Mouse (Mus musculus) embryo, embryonic 10 days (tissue): ENCODE measurements around the gene Fkbp4.
A peak's percentile ranks its signal among the peaks of the same experiment; 100 is the strongest.

Experiments
- DNase-seq: peaks from one replicate; pipeline ENCODE4 v3.0.0-alpha.2; 2015; ENCODE audit warnings: low spot score

The Fkbp4 gene

DNA sequence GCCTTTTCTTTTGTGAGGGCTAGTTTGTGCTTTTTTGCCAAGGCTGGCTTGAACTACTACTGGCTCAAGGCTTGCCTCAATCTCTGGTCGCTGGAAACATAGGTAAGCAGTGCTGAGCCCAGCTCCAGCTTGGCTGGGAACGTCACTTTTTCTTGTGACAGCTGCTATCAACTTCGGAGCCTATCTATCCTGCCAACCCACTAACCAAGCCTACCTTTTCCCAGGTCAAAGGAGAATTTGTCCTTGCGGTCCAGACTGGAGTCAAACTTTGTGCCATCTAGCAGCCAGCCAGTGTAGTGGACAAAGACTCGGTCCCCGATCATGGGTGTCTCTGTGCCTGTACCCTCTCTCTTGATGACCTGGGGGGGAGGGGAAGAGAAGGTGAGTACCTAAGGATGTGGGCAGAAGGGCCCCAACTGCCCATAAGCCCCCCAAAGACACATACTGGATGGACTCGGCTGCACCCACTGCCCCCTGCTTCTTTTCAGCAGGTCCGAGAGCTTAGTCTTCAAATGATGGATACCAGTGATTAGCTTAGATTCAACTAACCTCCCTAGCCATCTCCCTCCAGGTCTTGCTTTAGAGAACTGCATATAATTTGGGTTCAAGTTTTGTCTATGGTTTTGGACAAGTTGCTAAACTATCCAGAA is 2.0 kb downstream of the Fkbp4 start:
- no peak for DNase-seq

DNA sequence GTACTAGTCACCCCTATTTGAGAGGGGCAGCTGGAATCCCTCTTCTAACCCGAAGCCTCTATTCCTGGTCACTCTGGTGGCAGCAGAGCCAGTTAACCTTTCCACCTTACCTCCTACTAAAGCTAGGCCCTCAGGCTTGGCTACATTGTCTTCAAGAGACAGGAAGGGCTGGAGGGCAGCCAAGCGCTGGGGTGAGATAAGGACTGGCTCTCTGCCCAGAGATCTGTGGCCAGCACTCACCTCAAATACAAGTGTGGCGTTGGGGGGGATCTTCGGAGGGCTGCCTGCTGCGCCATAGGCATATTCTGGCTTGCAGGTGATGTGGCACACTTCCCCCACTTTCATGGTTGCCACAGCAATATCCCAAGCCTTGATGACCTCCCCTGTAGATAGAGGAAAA is 3.0 kb downstream of the Fkbp4 start:
- DNase-seq: no peak

DNA sequence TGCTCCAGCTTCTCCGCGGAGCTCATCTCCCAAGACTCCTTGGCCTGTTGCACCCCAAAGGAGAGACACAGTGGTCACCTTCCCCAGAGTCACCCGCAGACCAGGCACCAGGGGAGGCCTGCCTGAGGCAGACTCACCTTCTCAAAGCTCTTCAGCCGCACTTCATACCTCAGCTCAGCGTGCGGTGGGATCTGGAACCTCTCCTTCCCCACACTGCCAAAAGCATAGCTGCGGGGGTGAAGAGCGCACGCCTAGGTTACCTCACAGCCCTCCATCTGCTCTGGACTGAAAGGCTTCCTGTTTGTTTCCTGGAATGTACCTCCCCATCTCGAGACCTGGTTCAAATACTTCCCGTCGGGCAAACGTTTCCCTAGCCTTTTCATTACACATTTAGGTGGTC is 4.9 kb downstream of the Fkbp4 start:
- DNase-seq: no peak

DNA sequence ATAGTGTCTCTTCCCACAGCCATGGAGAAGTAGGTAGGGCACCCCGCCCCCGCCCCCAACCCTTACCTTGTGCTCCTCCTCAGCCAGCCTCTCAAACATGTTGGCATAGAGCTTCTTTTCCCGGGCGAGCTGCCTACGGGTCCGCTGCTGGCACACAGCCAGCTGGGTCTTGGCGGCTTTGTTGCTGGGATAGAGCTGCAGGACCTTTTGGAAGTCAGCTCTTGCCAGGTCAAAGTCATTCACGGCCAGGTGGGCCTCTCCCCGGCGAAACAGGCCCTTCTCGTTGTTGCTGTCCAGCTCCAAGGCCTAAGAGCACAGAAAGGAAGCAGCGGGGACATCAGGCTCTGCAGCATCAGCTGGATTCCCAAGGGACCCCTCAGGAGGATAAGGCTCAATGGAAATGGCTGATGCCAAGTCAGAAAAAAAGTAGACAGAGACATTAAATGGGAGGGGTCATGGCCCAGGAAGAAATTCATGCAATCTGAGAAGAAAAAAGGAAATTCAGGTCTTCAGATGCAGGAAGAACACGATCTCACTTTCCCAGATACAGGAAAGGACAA is 6.0 kb downstream of the Fkbp4 start:
- no peak for DNase-seq

DNA sequence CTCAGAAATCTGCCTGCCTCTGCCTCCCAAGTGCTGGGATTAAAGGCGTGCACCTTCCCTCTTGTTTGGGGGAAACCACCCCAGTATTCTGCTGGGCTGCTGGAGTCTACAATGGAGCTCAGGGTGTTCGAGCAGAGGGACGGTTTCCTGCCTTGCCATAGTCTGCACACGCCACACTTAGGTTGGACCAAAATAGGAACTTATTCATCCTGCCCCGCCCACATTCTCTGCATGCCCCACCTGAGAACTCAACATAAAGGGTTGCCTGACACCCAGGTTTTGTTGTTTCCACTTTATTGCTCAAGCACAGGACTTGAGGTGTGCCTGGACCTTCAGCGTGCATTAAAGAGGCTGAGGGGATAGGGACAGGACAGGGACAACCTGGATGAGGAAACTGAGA is 8.7 kb downstream of the Fkbp4 start:
- no peak for DNase-seq

DNA sequence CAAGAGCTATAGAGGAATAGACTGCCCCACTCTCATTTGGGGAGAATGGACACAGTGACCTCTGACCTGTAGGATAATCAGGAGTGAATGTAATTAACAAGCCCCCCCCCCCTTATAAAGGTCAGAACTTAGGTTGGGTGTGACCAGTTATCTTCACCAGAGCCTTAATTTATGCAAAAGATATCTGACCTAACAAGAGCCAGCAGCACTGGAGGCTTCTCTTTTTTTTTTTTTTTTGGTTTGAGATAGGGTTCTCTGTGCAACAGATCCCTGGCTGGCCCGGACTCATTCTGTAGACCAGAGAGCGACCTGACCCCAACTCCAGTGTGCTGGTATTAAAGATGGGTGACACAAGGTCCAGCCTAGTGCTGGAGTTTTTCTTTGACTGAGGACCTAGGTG is 9.2 kb downstream of the Fkbp4 start:
- no peak for DNase-seq

DNA sequence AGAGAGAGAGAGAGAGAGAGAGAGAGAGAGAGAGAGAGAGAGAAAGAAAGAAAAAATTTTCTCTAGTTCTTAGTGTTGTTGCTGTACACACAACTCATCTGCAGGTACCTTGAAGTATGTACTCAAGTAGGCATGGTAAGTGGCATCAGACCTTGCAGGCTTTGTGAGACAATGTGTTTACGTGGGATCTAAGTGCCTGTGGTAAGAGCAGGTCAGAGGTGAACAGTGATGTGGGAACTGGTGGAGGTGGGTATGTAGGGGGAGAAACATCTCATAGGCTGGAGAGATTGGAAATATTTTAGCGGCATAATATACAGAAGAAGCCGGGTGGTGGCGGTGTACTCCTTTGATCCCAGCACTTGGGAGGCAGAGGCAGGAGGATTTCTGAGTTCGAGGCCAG is 10.9 kb downstream of the Fkbp4 start:
- no peak for DNase-seq

DNA sequence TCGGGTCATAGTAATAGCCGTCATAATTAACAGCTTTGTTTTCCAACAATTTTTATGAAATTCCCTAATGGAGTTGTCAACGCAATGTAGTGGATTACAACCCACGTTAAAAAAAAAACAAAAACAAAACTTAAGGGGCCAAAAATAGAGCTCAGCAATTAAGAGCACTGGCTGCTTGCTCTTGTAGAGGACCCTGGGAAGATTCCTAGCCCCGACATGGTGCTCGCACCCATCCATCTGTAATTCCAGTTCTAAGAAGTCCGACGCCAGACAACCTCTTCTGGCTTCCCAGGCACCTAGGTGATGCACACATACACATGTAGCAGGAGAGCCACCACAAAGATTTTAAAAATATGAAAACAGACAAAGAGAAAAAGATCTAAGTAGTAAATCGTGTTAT is 13.4 kb downstream of the Fkbp4 start:
- no peak for DNase-seq

DNA sequence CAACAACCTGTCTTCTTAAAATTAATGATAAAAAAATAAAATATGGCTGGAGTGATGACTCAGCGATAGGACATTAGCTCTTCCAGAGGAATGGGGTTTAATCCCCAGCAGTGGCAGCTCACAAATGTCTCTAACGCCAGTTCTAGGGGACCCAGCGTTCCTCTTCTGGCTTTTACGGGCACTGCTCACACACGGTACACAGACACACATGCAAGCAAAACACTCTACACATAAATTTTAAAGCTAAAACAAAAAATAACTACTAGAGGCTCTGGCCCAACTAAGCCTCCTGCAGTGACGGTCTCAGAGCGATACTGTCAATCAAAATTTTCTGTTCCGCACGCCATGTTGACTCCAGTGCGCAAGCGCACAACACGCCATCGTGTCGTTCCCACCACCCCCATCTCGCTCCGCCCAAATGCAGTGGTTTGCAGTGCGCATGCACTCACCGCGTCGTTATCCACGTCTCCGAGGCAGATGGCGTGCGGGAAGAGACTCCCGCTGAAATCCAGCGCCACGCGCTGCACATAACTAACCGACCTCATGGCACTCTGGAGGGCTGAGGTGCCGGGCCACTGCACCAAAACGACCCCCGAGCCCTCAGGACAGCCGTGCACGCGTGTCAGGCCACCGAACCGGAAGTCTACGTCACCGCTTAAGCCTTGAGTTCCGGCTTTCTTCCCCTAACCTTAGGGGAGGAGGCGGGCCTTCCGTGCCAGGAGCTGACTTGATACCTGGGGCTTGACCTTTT is 14.0 kb downstream of the Fkbp4 start, which contains the start of gene Itfg2:
Itfg2 (minus strand) TSS at position 663 of the 751 bp plus-strand sequence.
- DNase-seq: peak; percentile 98

DNA sequence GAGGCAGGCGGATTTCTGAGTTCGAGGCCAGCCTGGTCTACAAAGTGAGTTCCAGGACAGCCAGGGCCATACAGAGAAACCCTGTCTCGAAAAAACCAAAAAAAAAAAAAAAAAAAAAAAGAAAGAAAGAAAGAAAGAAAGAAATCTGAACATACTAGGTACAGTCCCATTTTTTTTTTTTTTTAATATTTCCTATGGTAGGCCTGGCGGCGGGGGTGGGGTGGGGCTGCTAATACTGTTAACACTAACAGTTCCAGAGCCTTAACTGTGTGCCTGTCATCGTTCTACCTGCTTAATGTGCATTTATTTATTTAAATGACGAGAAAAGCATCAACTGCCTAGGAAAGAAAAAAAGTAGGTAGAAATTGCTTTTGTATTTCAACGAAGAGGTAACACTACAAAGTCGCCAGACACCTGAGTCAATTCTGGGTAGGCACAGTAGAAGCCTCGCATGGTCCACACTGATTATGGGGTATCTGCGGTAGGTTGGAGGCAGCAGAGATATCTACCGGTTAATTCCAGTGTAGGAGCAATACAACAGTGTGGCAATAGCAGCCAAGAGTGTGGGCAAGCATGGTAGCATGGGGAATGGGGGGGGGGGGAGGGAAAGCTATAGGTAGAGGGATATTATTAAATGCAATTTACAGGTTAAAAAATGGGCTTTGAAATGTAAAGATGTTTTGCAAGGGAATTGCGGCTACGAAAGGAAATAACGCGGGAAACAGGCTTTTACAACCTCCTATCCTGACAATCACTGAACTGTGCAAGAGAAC is 14.8 kb downstream of the Fkbp4 start:
- peak; percentile 21 for DNase-seq

DNA sequence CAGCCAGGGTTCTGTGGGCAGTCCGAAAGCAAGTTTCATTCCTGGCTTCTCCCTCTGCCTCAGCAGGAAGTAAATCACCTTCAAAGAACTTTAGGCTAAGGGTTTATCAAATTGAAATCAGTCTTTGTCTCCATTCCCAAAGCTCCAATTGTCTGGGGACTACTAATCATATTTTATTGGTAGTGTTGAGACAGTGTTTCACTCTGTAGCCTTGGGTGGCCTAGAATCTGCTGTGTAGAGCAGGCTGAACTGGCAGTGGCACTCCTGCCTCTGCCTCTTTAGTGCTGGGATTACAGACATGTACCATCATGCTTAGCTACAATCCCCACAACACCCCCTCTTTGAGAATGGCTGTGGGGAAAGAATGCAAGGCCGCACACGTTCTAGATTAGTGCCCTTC is 17.0 kb downstream of the Fkbp4 start:
- DNase-seq: no peak

DNA sequence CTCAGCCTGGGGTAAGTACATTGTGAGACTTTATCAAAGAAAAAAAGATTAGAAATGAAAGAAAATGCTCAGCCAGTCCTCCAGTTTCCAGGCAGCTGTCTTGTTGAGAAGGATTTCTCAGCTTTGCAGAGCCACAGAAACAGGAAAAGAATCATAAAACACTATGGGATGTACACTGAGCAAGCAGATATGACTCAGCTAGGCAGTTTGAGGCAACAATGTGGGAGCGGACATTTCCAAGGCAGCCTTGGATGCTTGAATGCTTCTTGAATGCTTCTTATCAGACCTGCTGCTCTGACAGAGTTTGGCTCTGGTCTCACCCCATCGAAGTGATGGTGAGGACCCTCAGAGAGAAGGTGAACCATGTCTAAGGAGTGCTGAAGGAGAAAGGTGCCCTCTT is 17.4 kb downstream of the Fkbp4 start:
- no peak for DNase-seq

DNA sequence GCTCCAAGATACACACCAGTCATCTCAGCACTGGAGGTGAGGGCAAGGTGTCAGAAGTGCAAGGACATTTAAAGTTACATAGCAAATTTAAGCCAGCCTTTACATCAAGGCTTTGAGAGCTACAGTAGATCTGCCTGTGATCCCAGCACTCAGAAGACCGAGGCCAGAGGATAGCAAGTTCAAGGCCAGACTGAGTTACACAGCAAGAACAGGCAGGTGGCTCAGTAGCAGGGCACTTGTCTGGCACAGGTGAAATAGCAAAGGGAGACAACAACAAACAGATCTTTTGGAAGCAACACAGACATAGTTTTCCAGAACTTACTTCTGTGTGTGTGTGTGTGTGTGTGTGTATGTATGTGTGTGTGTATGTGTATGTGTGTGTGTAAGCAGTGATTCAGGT is 20.4 kb downstream of the Fkbp4 start:
- DNase-seq: no peak

DNA sequence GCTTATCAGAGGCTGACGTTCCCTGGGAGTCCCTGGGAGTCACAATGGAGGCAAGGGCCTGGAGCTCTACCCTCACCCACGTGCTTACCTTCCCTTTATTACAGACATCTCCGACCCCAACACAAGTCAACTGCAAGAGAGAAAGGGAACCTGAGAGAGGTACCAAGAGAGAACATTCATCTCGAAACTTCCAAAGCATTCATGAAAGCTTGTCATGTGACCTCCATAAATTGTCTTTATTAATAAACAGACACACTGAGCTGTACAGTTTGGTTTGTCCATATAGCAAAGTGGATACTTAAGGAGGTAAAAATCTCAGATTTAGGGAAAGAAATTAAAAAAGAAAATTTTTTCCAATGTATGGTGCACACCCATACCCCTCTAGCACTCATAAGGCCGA is 22.3 kb downstream of the Fkbp4 start:
- no peak for DNase-seq

DNA sequence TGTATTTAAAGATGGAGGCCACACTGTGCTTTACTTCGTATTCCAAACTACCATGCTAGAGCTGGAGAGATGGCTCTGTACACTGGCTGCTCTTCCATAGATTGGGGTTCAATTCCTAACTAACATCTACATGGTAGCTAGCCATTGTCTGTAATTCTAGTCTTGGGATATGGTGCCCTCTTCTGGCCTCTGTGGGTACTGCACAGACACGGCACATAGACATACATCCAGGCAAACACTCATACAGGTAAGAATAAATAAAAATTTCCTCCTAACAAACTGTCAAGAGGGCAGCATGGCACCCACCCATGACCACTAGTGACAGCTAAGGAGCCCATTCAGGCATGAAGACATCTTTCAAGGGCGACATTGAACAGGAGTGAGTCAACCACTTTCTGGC is 27.4 kb downstream of the Fkbp4 start:
- peak; percentile 75 for DNase-seq

DNA sequence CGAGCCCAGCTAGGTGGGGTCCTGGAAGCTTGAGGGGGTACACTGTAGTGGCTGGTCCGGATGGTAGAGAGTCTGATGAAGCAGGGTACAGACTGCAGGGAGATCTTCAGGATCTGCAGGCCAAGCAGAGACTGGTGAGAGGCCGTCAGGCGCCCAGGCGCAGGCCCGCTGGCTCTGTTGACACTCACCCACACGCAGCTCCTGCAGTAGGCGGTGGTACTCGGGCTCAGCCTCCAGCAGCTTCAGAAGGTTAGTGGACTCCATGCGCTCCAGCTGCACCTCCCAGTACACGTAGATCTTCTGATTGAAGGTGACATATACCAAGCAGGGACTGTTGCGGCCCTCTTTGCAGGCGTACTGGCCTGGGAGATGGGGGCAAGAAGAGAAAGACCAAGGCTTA is 28.2 kb downstream of the Fkbp4 start:
- no peak for DNase-seq

DNA sequence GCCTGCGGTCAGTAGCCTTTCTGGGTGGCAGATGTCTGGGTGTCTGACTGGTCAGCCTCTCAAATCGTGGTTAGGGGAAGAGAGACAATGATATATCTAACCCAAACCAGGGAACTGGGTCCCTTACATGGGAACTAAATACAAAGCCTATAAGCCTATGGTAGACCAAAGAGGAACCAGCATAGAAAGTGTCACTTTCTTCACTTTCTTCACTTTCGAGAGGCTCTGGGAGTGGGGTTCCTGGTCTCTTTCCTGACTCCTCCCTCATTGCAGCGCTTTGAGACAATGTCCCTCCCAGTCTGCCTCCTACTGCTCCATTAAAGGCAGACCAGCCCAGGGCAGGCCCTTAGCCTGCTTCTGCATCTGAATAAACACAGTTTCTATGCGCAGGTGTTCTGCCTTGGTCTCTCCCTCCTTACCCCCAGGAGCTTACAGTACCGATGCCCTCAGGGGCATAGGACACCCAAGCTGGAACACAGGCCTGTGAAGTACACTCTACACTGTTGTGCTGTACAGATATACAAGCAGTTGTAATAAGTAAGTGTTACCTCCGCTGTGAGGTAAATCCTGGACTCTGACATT is 29.8 kb downstream of the Fkbp4 start:
- DNase-seq: no peak

DNA sequence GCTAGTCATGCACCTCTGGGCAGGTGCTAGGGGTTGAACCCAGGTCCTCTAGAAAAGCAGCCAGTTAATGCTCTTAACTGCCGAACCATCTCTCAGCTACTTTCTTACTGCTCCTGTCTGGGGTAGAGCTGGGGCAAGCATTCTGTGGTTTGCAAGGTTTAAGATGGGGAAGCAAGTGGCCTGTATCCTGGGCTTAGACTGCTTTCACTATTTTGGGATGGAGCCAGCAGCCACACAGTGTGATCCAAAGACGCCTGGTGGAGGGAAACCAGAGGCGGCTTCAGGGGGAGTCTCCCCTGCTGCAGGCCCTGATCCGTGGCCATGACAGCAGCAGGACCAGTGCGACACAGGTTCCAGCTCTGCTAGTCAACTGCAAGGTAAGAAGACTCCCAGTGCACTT is 33.8 kb downstream of the Fkbp4 start:
- DNase-seq: no peak

DNA sequence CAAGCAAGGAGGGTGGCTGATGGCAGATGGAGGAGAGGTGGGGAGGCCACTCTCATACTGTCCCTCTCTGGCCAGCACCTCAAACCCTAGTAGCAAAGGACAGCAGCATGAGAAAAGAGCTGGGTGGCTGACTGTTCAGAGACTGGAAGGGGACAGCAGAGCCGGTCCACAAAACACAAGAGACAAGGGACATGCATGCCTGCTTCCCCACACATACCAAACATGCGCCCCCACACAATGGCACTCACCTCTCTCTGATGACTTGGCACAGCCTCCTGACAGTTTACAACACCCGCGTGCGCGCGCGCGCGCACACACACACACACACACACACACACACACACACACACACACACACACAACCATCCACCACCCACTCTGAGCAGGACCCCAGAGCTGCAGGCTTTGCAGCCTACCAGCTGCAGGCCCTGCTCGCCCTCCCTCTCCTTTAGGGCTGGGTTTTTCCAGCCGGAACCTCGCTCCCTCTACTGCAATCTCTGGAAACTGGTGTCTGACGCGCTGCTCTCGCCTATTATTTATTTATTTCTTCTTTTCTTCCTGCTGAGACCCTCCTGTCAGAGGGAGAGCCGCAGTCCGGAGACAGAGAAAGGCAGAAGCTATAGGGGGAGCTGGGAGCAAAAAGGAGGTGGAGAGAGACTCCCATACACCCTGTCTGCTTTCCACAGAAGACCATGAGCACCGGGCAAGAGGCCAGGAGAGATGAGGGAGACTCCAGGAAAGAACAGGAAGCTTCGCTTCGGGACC is 38.9 kb downstream of the Fkbp4 start:
- no peak for DNase-seq

DNA sequence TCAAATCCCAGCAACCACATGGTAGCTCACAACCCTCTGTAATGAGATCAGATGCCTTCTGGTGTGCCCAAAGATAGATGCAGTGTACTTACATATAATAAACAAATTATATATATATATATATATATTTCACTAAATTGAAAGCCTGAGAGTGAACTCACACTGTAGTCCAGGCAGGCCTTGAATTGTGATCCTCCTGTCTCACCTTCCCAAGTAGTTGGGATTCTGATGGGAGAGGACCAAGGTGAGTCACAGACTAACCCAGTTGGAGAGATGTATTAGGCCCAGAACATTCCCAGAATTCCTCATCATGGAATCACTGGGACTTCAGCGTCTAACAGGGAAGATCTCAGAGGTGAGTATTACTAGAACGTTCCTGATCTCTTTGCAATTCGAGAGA is 39.5 kb downstream of the Fkbp4 start, which contains the start of gene Nrip2:
Nrip2 (plus strand) TSS at position 301 of the 400 bp plus-strand sequence.
- no peak for DNase-seq

DNA sequence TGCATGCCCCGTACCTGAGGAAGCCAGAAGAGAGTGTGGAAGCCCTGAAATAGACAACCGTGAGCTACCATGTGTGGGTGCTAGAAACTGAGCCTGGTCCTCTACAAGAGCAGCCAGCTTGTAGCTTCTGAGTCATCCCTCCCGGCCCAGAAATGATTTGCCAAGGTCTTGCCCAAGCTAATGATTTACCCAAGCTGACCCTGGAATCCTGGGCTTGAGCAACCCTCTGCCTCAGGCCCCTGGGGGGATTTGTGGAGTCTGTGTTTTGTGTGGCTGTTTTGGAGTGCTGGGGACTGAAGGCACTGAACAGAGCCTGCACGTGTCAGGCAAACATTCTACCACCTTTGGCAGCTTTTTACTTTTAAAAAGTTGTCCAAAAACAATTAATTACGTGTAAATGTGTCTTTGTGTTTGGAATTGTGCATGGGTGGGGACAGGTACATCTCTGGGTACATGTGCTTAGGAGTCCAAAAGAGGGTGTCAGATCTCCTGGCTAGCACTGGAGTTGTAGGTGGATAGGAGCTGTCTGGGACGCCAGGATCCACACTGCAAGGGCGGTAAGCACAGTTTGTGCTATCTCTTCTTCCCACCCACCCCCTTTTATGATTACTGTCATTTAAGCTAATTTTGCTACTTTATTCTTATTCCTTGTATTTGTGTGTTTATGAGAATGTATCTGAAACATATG is 40.8 kb downstream of the Fkbp4 start:
- DNase-seq: no peak
